Mouse (Mus musculus) cerebellum, adult 2 months (tissue): ENCODE results near the gene Ythdf1.

Source experiments
- CTCF ChIP-seq: fragments of 200-500 bp; IDR thresholded peaks from 2 replicates; pipeline ENCODE4 v1.5.1; 2011; ENCODE audit warnings: low read depth, mild to moderate bottlenecking, control low read depth, low read length, moderate library complexity, borderline replicate concordance; ENCODE audit not compliant: insufficient read depth
- POLR2A ChIP-seq: fragments of 200-500 bp; IDR thresholded peaks from 2 replicates; pipeline ENCODE4 v1.6.1; 2011; ENCODE audit warnings: low read length, control low read depth, borderline replicate concordance; ENCODE audit not compliant: insufficient read depth

DNA sequence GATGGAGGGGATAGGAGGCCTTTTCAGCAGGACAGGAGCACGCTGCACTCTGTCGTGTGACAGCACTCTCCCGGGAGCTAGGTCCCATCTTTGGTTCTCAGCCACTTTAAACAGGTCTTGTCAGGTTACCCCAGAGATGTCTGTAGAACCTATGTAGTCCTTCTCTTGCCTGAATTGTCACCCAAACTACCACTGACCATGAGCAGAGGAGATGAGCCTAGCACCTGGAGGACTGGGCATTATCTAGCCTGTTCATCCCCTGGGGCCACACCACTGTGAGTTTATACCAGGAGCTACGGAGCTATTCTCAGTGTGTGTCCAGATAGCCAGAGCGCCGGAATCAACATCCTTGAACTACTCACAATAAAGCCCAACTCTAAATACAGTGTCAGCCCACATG lies 22.9 kb downstream of the Ythdf1 start:
- TF ChIP-seq CTCF (no peak), POLR2A (peak; percentile 49; the same call in 1 of the 2 replicates)
